Mouse (Mus musculus) MEL (cell line): ENCODE measurements around the gene Ryr3.

Experiments
- EP300 ChIP-seq, 2 experiments: IDR thresholded peaks; 2 replicates each; pipeline ENCODE4 v1.6.1; 2011; ENCODE audit warnings: improper control_type of control experiment in 2 of 2, low read length in 2 of 2, low read depth in 1 of 2, mild to moderate bottlenecking in 1 of 2
- JUND ChIP-seq: IDR thresholded peaks from 2 replicates; pipeline ENCODE4 v1.6.1; 2011; ENCODE audit warnings: low read depth, mild to moderate bottlenecking, improper control_type of control experiment, low read length
- ZMIZ1 ChIP-seq: IDR thresholded peaks from 2 replicates; pipeline ENCODE4 v1.6.1; 2012; ENCODE audit warnings: low read depth, mild to moderate bottlenecking, inconsistent platforms, low read length, improper control_type of control experiment, moderate library complexity

- TF ChIP-seq JUND (no peak), EP300 (IDR thresholded peaks at IDR 0.05; ENCODE audit: low read depth in 1 of 2, low read length in 2 of 2) (no peak), ZMIZ1 (no peak)
These were observed 540.7 kb downstream of the Ryr3 start for GRCm38 (mm10) chr2:112676175-112676574.
